Mouse (Mus musculus) embryonic facial prominence, embryonic 10.5 days (tissue): Measurements from ENCODE around the gene Spice1. TPM values are rescaled to one million over a fixed set of nuclear protein-coding genes. Genes with fewer than 3 reads are reported as not detected.

ENCODE experiments used
- DNase-seq: peaks from one replicate; pipeline ENCODE4 v3.0.0-alpha.2; 2017; ENCODE audit warnings: low spot score
- H3K27ac ChIP-seq: fragments of 300-500 bp; sonication (generic); replicated peaks from 2 replicates; pipeline ENCODE4 v1.5.1; 2016; ENCODE audit warnings: mild to moderate bottlenecking
- H3K27me3 ChIP-seq: fragments of 300-500 bp; sonication (generic); replicated peaks from 2 replicates; pipeline ENCODE4 v1.6.1; 2016; ENCODE audit warnings: low read depth, mild to moderate bottlenecking; ENCODE audit not compliant: poor library complexity, severe bottlenecking
- H3K36me3 ChIP-seq: fragments of 300-500 bp; sonication (generic); replicated peaks from 2 replicates; pipeline ENCODE4 v1.6.1; 2016; ENCODE audit warnings: mild to moderate bottlenecking, moderate library complexity
- H3K4me1 ChIP-seq: fragments of 300-500 bp; sonication (generic); 2 replicates; pipeline ENCODE4 v1.6.1; 2016
- H3K4me3 ChIP-seq: fragments of 300-500 bp; sonication (generic); 2 replicates; pipeline ENCODE4 v1.5.1; 2016; ENCODE audit warnings: mild to moderate bottlenecking, moderate library complexity
- H3K9me3 ChIP-seq: fragments of 300-500 bp; sonication (generic); 2 replicates; pipeline ENCODE4 v1.6.1; 2016; ENCODE audit warnings: mild to moderate bottlenecking
- WGBS: fragments of 180-500 bp; shearing (Covaris S2); methylation state at CpG from one replicate; pipeline ENCODE4 v1.1.7; 2016; 5-methylcytosine and 5-hydroxymethylcytosine counted together
- polyA plus RNA-seq: library from polyadenylated mRNA; unstranded; fragments of >200 nt; fragmentation: Nextera tagmentation; extraction: Ambion mirVana; gene quantifications from 2 replicates; pipeline ENCODE4 v1.2.1, GENCODE M21; 2016

The Spice1 gene
- polyA plus RNA-seq, 1 experiment from 2014 or later = 33.9 TPM

- no peaks in the 10 kb centered on the region for H3K27me3 ChIP-seq
- WGBS = 76% methylated on average over 4 of the region's 4 CpGs
- H3K4me1 ChIP-seq = no peaks in the 10 kb centered on the region
- no peaks in the 10 kb centered on the region for H3K36me3 ChIP-seq
- no peak overlapping the region for H3K27ac ChIP-seq
- no peak for DNase-seq
- H3K4me3 ChIP-seq = no peak overlapping the region
- H3K9me3 ChIP-seq = no peaks in the 10 kb centered on the region
Measured at GRCm38 (mm10) chr16:44435481-44435880, 88.6 kb downstream of the Spice1 start.

Other genes with a start within 250 kb of the Spice1 start
- 40.5 and 42.8 TPM in 2 replicates for gene Atp6v1a, start 207.4 kb upstream of the Spice1 start, polyA plus RNA-seq
- gene Naa50, start 207.3 kb upstream of the Spice1 start, polyA plus RNA-seq = 133 and 135 TPM in 2 replicates
- gene Usf3, start 173.9 kb upstream of the Spice1 start, polyA plus RNA-seq = 2.6 TPM in 2 replicates
- gene Sidt1, start 13.9 kb upstream of the Spice1 start, polyA plus RNA-seq = 0.21 and 0.29 TPM in 2 replicates
- gene Cfap44, start 47.7 kb downstream of the Spice1 start, polyA plus RNA-seq = 0.76 and 0.84 TPM in 2 replicates
- gene Boc, start 211.8 kb downstream of the Spice1 start, polyA plus RNA-seq = 14.2 and 14.3 TPM in 2 replicates